Mouse (Mus musculus) bone marrow, adult 2 months (tissue): ENCODE data around the gene Agbl5.

Source experiments
- CTCF ChIP-seq: fragments of 200-500 bp; IDR thresholded peaks from 2 replicates; pipeline ENCODE4 v1.5.1; 2011; ENCODE audit warnings: low read length, control low read depth; ENCODE audit not compliant: control insufficient read depth, insufficient read depth
- POLR2A ChIP-seq: fragments of 200-500 bp; IDR thresholded peaks from 2 replicates; pipeline ENCODE4 v1.6.1; 2011; ENCODE audit warnings: low read depth, mild to moderate bottlenecking, control low read depth, low read length, borderline replicate concordance; ENCODE audit not compliant: control insufficient read depth

DNA sequence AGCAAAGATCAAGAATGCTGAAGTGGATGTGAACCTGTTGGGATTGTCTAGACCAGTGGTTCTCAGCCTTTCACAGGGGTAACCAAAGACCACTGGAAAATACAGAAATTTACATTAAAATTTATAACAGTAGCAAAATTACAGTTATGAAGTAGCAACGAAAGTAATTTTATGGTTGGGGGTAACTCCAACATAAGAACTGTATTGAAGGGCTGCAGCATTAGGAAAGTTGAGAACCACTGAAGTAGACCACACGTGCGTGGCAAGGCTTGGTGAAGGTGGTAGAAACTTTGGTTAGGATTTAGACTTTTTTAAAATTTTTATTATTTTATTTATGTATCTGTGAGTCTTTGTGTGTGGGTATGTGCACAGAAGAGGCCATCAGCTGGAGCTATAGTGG, 20.8 kb upstream of the Agbl5 start, which contains the start of gene Tmem214:
- no peak for TF ChIP-seq POLR2A
- TF ChIP-seq CTCF, result no peak
